Mouse (Mus musculus) ZHBTc4 (cell line): Measurements from ENCODE around the gene Pdpr.
"Not testable (repeated sequence)": the region's sequence is repeated elsewhere in the genome, so short reads cannot be mapped to it uniquely, and the experiment has no call there.

Experiments
- DNase-seq: peaks from one replicate; pipeline ENCODE4 v3.0.0-alpha.2; 2011; ENCODE audit warnings: low read depth, low spot score

Pdpr gene

GRCm38 (mm10) chr8:111093865-111094718 is at the start of gene Pdpr:
Pdpr (plus strand) TSS chr8:111094630.
- peak; percentile 95 for DNase-seq

- DNase-seq, result no peak
These were observed 45.7 kb upstream of the Pdpr start for GRCm38 (mm10) chr8:111048694-111049093.

GRCm38 (mm10) chr8:111049106-111049505 is 45.3 kb upstream of the Pdpr start:
- no peak for DNase-seq

GRCm38 (mm10) chr8:111053827-111054518 is 40.5 kb upstream of the Pdpr start:
- no peak for DNase-seq

- DNase-seq, result no peak
These were observed 39.3 kb upstream of the Pdpr start for GRCm38 (mm10) chr8:111055031-111055634.

- DNase-seq, result no peak
These were observed 38.8 kb upstream of the Pdpr start for GRCm38 (mm10) chr8:111055661-111056060.

GRCm38 (mm10) chr8:111056158-111056663 is 38.2 kb upstream of the Pdpr start, which contains the start of gene Exosc6:
Exosc6 (plus strand) TSS chr8:111056339.
- DNase-seq, result peak; percentile 98

- peak; percentile 71 for DNase-seq
These were observed 37.6 kb upstream of the Pdpr start for GRCm38 (mm10) chr8:111056691-111057293.

- peak; percentile 49 for DNase-seq
These were observed 35.4 kb upstream of the Pdpr start for GRCm38 (mm10) chr8:111058946-111059572.

- DNase-seq, result peak; percentile 53
These were observed 32.8 kb upstream of the Pdpr start for GRCm38 (mm10) chr8:111061688-111062071.

GRCm38 (mm10) chr8:111062072-111062757 is 32.2 kb upstream of the Pdpr start:
- peak; percentile 93 for DNase-seq

GRCm38 (mm10) chr8:111062893-111063292 is 31.5 kb upstream of the Pdpr start:
- DNase-seq, result no peak

- no peak for DNase-seq
These were observed 28.1 kb upstream of the Pdpr start for GRCm38 (mm10) chr8:111066308-111066707.

GRCm38 (mm10) chr8:111067439-111067838 is 27.0 kb upstream of the Pdpr start:
- DNase-seq, result peak; percentile 86

- not testable (repeated sequence) for DNase-seq
These were observed 25.8 kb upstream of the Pdpr start for GRCm38 (mm10) chr8:111068660-111069059.

- no peak for DNase-seq
These were observed 18.5 kb upstream of the Pdpr start for GRCm38 (mm10) chr8:111075926-111076325.

- DNase-seq, result no peak
These were observed 15.0 kb upstream of the Pdpr start for GRCm38 (mm10) chr8:111079461-111079860.

GRCm38 (mm10) chr8:111079861-111080271 is 14.6 kb upstream of the Pdpr start:
- DNase-seq, result peak; percentile 61

- no peak for DNase-seq
These were observed 12.7 kb upstream of the Pdpr start for GRCm38 (mm10) chr8:111081580-111082258.

- not testable (repeated sequence) for DNase-seq
These were observed 10.5 kb upstream of the Pdpr start for GRCm38 (mm10) chr8:111083936-111084335.
